Mouse (Mus musculus) liver, adult (tissue): ENCODE data around the gene Atf4.

ENCODE experiments used
- GATA4 ChIP-seq: IDR thresholded peaks from 2 replicates; pipeline ENCODE4 v1.6.1; 2014; ENCODE audit warnings: mild to moderate bottlenecking, low read length; ENCODE audit not compliant: insufficient replicate concordance

The Atf4 gene

GRCm38 (mm10) chr15:80254847-80255645, at the start of gene Atf4:
Atf4 (plus strand) TSS chr15:80255184.
- 0 out of 2 replicates have a peak, but pooled peaks have one; percentile 41 for TF ChIP-seq GATA4

- TF ChIP-seq GATA4 = no peak
These were observed 48.9 kb upstream of the Atf4 start for GRCm38 (mm10) chr15:80206057-80206565.

- TF ChIP-seq GATA4 = no peak
These were observed 46.5 kb upstream of the Atf4 start for GRCm38 (mm10) chr15:80208446-80208845.

GRCm38 (mm10) chr15:80213688-80214087, 41.3 kb upstream of the Atf4 start:
- TF ChIP-seq GATA4 = no peak

GRCm38 (mm10) chr15:80215716-80216479, 39.1 kb upstream of the Atf4 start:
- TF ChIP-seq GATA4 = no peak

GRCm38 (mm10) chr15:80216480-80216820, 38.5 kb upstream of the Atf4 start:
- TF ChIP-seq GATA4 = no peak

- no peak for TF ChIP-seq GATA4
These were observed 37.5 kb upstream of the Atf4 start for GRCm38 (mm10) chr15:80217476-80217875.

GRCm38 (mm10) chr15:80219211-80219610, 35.8 kb upstream of the Atf4 start:
- TF ChIP-seq GATA4 = no peak

GRCm38 (mm10) chr15:80219705-80220657, 35.0 kb upstream of the Atf4 start:
- no peak for TF ChIP-seq GATA4

- TF ChIP-seq GATA4 = no peak
These were observed 34.0 kb upstream of the Atf4 start for GRCm38 (mm10) chr15:80221031-80221430.

- TF ChIP-seq GATA4 = no peak
These were observed 31.2 kb upstream of the Atf4 start for GRCm38 (mm10) chr15:80223751-80224150.

GRCm38 (mm10) chr15:80225208-80225607, 29.8 kb upstream of the Atf4 start:
- no peak for TF ChIP-seq GATA4

GRCm38 (mm10) chr15:80225796-80226195, 29.2 kb upstream of the Atf4 start:
- no peak for TF ChIP-seq GATA4

- TF ChIP-seq GATA4 = no peak
These were observed 26.7 kb upstream of the Atf4 start for GRCm38 (mm10) chr15:80228071-80228800.

GRCm38 (mm10) chr15:80232331-80232730, 22.7 kb upstream of the Atf4 start:
- TF ChIP-seq GATA4 = no peak

GRCm38 (mm10) chr15:80233053-80233452, 21.9 kb upstream of the Atf4 start:
- TF ChIP-seq GATA4 = no peak
